Mouse (Mus musculus): ENCODE measurements around the gene Gm4756.
"Not testable (repeated sequence)": the region's sequence is repeated elsewhere in the genome, so short reads cannot be mapped to it uniquely, and the experiment has no call there.

The Gm4756 gene

GRCm38 (mm10) chr12:72649611-72650330 lies at the start of gene Gm4756:
TSS of gene Gm4756 (minus strand) at chr12:72649661.
- DNase-seq, result no peak

DNA sequence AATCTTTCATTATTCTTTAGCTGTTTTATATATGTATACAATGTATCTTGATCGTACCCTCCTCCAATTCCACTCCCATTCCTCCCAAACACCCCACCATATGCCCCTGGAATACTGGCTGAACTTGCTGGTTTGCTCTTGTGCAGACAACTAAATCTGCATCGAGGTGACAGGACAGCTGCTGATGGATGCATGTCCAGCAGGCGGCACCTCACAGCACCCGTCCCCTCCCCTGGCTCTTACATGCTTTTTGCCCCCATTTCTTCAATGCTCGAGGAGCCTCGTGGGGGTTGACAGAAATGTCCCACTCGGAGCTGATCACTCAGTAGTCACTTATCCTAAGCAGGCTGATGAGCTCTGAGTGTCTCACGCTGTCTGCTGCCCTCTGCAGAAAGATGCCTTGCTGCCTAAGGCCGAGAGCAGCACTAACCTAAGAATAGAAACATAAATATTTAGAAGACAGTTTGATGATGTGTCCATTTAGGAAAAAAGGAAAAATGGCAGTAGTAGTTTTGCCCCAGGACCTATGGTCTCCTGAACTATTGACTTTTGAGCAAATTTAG lies 45.5 kb upstream of the Gm4756 start:
- no peak for DNase-seq

- no peak for DNase-seq
Measured at GRCm38 (mm10) chr12:72694438-72694837, 45.0 kb upstream of the Gm4756 start.

DNA sequence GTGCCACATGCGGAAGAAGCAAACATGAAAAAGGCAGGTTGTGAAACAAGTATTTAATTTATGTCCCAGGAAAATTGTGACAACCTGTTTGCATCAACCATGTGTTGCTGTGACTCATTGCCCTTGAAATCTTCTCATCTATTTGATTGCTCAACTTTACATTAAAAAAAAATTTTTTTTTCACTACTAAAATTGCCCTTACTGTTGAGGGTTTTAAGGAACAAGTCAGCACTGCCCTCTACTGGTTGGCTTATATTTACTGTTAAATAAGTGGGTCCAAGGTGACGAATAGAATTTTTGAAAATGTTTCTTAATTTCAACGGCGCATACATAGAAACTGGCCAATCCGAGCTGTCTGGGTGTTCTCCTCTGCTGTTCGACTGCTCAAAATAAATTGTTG lies 44.4 kb upstream of the Gm4756 start:
- DNase-seq, result no peak

- DNase-seq, result not testable (repeated sequence)
Measured at GRCm38 (mm10) chr12:72688281-72688680, 38.8 kb upstream of the Gm4756 start.

DNA sequence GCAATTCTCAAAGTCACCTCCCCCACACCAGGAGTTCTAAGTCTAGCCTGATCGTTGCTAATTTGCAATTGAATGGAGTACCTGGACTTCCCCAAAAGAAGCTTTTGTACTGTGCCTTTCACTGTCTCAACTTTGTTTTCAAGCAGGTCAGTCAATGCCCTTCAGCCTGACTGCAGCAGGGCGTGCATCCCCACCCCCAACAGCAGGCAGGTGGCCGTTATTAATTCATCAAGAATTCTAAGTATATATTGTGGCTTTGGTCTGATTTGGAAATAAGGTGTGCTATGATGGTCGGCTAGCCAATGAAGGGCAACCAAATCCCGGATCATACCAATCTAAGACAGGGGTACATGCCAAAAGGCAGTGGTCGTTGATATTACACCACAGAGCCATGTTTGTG lies 38.3 kb upstream of the Gm4756 start:
- not testable (repeated sequence) for DNase-seq

GRCm38 (mm10) chr12:72686566-72686965 lies 37.1 kb upstream of the Gm4756 start:
- DNase-seq, result not testable (repeated sequence)

- no peak for DNase-seq
Measured at GRCm38 (mm10) chr12:72683612-72684011, 34.2 kb upstream of the Gm4756 start.

DNA sequence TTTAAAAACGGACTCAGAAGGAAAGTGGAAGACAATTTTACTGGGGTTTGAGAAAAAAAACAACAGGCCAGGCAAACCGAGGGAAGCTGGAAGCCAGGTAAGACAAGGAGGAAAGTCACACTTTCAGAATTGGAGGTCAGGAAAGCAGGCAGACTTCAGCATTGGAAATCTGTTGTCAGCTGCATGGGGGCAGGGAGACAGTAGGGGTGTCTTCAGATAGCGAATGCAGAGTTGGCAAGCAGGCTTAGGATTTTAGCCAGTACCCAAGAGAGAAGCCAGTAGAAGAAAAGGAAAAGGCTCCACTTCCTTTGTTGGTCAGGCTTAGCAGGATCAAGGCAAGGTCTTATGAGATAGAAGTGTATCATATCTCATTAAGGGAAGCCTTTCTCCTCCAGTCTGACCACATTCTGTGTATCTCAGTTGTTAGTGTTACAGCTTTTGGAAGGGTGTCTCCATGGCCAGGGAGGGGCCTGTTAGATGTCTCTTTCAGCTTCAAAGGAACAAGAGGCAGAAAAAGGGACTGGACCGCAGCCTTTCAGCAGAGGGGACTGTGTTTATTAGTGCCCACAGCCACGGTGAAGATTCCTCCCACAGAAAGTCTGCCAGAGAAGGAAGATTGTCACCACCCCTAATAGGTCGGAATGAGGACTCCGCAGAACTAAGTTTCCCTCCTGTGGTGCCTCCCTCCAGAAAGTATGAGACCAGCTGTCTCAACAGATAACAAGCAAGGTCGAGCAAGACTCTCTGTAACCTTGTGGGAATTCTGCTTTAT lies 33.2 kb upstream of the Gm4756 start:
- DNase-seq, result no peak

DNA sequence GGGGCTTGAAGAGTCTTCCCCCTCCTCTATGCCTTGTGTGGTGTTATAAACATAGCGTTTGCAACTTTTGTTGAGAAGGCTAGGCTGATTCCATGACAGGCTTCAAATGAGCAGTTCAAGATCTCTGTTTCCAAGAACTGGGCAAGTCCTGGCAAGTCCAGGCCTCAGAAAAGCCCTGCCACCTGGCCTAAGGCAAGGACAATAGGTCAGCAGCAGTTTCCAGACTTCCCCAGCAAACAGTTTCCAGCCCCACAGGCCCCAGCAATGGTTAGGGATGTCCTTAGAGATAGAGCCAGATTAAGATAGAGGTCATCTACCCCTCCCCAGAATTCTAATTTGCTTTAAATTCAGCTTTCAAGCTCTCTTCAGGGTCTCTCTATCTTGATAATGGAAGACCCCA lies 32.5 kb upstream of the Gm4756 start:
- no peak for DNase-seq

GRCm38 (mm10) chr12:72679635-72680034 lies 30.2 kb upstream of the Gm4756 start:
- no peak for DNase-seq

- DNase-seq, result no peak
Measured at GRCm38 (mm10) chr12:72674820-72675219, 25.4 kb upstream of the Gm4756 start.

DNA sequence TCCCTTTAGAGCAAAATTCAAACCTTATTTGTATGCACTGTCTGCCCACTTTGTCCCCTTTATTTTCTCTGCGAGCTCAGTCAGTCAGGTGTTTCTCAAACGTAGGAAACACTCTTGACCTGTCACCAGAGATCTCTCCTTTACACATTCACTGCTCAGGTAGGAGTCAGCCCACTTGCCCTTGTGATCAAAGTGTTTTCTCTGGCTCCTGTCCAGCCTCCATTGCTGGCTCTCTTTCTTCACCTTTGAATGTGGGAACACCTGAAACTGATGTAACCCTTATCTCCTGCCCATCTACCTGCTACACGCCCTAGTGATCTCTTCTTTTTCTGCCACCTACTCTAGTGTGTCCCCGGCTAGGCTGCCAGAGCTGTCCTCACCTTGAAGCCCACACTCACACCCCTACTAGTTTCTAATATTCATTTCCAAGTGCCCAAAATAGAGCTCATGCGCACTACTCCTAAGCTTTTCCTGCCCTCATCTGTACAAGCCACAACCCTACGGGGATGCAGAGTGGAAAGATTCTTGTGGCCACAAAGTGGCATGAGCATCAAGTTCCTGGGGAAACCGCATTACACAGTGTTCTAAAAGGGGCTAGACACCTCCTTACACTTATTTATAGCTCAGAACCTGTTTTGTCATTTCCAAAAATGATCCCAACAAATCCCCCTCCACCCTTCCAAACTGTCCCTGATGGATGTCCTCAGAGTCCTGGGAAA lies 24.8 kb upstream of the Gm4756 start:
- no peak for DNase-seq

- DNase-seq, result no peak
Measured at GRCm38 (mm10) chr12:72671516-72672135, 22.2 kb upstream of the Gm4756 start.

- DNase-seq, result no peak
Measured at GRCm38 (mm10) chr12:72670921-72671320, 21.5 kb upstream of the Gm4756 start.

GRCm38 (mm10) chr12:72667868-72668469 lies 18.5 kb upstream of the Gm4756 start:
- no peak for DNase-seq

DNA sequence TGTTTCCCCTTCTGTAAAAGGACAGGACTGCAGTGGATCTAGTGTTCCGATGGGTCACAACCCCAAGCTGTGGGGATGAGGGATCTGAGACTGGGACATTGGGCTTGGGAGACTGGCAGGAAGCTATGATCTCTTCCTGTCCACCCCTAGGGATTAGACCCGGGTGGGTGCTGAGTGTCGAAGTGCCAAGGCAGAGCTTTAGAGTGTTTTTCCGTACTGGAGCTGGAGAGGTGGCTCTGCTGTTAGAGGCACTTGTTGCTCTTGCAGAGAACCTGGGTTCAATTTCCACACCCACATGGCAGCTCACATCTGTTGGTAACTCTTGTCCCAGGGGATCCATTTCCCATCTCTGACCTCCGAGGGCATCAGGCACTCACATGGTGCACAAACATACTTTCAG lies 16.6 kb upstream of the Gm4756 start:
- DNase-seq, result no peak

- DNase-seq, result peak; percentile 77 to 81
Measured at GRCm38 (mm10) chr12:72664735-72665337, 15.4 kb upstream of the Gm4756 start, which contains the start of gene Dhrs7. TSS of gene Dhrs7 (minus strand) at chr12:72664909.

- DNase-seq, result peak in 1 of 2 experiments; percentile 14
Measured at GRCm38 (mm10) chr12:72664020-72664734, 14.7 kb upstream of the Gm4756 start.

GRCm38 (mm10) chr12:72655775-72656174 lies 6.3 kb upstream of the Gm4756 start:
- no peak for DNase-seq

GRCm38 (mm10) chr12:72654698-72655097 lies 5.2 kb upstream of the Gm4756 start:
- peak in 1 of 2 experiments; percentile 44 for DNase-seq
